Mouse (Mus musculus): ENCODE data around the gene Dhx29.

The Dhx29 gene

DNA sequence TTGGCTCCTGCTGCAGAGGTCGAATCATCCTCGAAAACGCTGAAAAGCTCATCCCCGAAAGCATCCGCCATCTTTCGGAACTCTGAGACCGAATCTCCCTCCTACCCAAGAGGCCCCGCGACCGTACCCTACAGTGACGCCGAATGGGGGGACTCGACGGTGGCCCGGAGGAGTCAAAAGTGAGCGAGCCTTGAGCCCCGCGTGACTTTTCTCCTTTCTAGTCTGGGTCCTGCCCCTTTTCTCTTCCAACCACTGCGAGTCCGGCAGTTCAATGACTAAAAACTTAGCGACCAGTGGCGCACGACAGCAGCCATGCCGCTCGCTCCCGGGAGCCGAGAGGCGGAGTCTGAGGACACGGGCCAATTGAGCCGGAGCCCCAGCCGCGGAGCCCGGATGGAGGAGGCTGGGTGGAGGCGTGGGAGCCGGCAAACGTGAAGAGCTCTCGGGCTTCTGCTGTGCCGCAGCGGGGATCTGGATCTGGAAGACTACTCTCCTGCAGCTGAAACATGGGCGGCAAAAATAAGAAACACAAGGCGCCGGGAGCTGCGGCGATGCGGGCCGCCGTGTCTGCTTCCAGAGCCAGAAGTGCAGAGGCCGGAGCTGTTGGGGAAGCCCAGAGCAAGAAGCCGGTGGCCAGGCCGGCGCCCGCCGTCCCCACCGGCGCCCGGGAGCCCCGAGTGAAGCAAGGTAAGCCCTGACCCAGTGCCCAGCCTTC is at the start of gene Dhx29, which contains the start of gene Mtrex:
Gene Dhx29, plus strand, starts transcription at position 168 of the 715 bp plus-strand sequence.
Gene Mtrex, minus strand, starts transcription at position 112 of the 715 bp plus-strand sequence.
- peak; percentile 99 for DNase-seq (ENCODE audit: low spot score in 2 of 2)

DNA sequence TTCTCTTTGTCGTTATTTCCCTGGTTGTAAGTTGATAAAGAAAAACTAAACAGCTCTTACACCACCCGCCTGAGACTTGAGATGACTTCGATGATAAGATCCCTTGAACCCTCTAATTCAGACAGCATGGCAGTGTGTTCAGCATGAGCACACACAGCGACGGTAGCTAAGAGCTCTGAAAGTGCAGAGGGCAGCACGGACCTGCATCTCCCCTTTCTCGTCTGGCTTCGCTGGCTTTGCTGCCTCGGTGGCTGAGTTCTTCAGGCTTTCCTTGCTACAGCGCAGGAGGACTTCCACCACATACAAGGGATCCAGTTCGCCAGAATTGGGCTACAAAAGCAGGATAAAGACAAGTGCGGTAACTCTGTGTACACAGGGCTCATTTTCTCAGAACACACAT is 40.0 kb upstream of the Dhx29 start:
- DNase-seq (ENCODE audit: low spot score in 2 of 2) = no peak

DNA sequence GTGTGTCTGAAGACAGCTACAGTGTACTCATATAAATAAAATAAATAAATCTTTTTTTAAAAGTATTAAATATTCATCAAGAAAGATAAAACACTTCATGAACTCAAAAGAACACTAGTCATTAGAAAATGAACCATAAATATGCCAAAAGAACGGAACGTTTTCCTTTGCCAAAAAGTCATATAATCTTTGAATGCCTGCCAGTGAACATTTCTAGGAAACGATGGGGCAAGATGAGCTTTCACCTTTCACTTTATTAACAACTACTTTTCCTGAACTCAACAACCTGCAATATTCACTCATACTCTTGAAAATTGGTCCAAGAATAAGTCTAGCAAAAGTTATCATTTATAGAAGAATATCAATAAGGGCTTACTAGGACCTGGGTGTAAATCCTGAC is 25.1 kb upstream of the Dhx29 start:
- no peak for DNase-seq (ENCODE audit: low spot score in 2 of 2)

DNA sequence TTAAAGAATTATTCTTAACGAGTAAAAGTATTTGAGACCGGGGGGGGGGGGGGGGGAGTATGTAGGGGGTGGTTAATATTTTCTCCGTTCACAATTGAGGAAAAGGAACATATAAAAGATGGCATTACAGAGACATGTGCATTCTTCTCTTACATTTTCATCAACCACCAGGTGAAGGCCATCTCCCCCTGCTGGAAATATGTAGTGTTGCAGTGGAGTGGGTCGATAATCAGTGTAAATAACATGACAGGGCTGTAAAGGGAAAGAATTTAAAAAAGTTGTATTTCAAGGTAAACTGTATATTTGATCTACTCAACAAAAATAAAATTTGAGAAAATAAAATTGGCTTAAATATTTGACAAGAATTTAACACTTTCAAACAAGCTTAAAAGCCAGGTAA is 17.6 kb upstream of the Dhx29 start:
- peak; percentile 6 to 7 for DNase-seq (ENCODE audit: low spot score in 2 of 2)

DNA sequence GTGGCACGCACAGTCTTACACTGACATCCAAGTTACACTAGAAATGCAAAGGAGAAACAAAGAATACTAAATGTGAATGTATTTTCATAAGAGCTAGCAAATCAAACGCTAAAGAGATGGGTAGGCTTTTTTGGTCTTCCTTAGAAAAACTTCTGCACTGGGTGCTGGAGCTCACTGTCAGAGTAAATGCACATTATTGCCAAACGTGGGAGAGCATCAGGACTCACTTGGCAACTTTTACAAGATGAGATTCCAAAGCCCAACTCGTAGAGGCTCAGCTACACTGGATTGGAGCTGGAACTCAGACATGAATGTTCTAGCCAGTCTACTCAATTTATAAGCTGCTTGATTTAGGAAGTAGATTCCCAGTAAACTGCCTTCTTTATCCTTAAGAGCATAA is 16.8 kb upstream of the Dhx29 start:
- no peak for DNase-seq (ENCODE audit: low spot score in 2 of 2)

DNA sequence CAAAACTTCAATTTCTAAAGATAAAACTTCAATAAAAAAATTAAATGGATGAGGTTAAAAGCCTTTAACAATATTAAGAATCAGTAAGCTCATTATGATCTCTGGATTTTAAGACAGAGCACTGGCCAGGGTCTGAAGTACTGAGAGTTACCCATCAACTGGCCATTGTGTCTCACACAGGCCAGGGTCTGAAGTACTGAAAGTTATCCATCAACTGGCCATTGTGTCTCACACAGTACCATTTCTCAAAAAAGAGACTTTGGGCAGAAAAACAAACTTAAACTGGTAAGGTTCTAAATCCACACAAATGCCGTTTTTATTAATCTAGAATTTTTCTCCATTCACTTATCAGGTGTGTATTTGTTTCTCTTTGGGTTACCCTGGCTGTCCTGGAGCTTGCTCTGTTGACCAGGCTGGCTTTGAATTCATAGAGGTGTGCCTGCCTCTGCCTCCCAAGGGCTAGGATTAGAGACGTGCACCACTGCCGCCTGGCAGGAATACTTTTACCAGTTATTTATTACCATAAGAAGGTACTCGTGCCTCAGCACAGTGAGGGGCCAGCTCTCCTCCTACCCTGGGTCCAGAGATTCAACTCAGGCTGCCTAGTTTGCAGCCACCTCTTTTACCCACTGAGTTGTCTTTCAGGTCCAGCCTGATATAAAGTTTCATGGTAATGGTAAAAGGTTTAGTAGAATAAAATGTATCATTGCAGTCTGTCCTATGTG is 8.0 kb upstream of the Dhx29 start:
- no peak for DNase-seq (ENCODE audit: low spot score in 2 of 2)

DNA sequence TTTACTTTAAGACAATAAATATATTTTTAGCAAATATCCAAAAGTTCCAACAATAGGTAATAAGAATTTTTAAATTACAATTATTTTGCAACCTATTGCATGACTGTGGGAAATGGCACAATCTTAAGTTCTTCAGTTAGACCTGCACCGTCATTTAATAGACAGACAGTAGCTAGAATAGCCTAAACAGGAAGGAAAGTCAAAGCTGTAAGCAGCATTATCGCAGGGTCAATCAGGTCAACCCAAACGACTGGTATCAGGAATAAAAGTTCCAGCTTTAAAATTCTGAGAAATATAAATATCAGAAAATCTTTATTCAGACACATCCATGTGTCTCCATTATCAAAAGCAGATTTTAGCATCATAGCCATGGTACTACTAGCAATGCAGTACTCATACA is 6.3 kb upstream of the Dhx29 start:
- no peak for DNase-seq (ENCODE audit: low spot score in 2 of 2)

DNA sequence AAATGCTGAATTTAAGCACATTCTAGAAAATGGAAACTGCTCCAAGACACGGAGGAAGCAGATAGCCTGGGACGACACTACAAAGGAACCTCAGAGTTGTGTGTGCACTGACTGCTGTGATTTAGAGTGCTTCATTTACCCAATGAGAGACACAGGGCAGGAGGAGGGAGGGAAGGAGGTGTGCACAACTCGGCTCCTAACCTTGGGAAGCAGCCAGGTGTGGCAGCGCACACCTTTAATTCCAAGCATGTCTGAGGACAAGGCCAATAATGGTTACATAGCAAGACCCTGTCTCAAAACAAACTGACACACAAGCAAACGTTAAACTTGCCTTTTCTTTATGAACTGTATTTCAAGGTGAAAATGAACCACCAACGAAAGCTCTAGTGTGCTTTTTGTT is 2.0 kb upstream of the Dhx29 start:
- DNase-seq (ENCODE audit: low spot score in 2 of 2) = no peak

DNA sequence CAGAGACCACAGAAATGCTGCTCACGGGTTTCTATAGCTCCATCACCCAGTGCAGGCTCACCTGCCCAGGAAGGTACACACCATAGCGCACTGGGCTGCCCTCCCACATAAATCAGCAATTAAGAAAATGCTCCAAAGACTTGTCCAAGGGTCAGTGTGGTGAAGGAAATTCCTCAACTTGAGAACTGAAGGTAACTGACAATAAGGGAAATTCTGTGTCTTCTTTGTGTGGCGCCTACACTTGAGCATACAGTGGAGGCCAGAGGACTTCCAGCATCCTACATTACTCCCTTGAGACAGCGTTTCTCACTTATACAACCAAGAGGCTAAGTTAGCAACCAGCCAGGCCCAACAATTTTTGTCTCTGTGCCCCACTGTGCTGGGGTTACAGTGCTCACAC is 1.3 kb upstream of the Dhx29 start:
- DNase-seq (ENCODE audit: low spot score in 2 of 2) = no peak

DNA sequence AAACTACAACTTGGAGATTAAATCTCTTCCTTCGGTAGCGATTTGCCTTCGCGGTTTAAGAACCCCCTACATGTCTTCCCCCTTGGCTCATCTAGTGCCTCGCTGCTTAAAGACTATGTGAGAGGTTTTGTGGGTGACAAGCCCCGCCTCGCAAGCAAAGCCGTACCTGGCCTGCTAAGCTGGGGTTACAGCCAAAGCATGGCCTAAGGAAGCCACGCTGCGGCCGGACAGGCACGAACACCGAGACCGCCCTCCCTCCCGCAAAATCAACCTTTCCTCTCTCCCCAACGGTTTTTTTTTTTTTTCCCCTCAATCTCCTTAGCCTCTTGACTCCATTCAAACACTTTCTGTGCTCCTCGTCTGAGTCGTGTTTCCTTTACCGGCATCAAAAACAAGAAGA is 458 bp upstream of the Dhx29 start:
- DNase-seq (ENCODE audit: low spot score in 2 of 2) = peak; percentile 2 to 3

DNA sequence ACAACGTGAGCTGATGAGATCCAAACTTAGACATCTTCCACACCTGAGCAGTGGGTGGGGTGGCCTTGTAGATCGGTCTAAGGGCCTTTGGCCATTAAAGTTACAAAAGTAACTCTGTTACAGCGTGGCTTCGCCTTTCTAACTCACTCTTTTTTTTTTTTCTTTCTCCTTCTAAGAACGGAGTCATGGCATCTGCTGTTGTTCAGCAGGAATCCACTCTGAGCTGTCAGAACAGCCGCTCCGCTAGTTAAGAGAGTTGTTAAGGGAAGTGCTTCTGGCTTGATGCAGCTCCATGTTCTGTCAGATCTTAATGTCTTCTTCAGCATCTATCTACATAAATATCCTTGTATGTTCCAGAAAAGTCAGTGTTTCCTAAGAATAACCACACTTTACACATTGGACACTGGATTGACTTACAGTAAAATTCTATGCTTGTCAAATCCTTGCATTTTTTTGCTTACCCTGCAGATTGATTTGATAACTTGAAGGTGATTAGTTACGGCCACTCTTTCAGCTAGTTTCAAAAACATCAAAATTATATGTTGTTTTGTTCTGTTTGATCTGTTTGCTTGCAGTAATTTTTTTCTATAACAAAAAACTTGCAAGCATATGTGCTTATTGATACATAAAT is 899 bp downstream of the Dhx29 start:
- no peak for DNase-seq (ENCODE audit: low spot score in 2 of 2)

DNA sequence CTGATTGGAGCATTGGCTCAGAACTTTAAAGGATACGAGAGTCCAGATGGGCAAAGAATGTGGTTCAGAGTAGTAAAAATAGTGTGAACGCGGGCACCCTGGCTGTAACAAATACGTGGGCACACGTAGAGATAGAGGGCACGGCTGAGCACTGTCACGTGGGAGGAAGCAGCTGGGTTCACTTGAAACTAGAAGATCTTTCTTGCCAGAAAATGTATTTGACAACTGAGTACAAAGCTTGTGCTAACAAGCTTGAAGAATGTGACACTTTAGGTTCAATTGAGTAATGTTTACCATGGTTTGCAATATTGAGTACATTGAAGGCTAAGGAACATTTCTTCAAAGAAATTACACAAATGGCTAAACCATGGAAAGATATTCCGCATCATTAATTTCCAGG is 10.9 kb downstream of the Dhx29 start:
- no peak for DNase-seq (ENCODE audit: low spot score in 2 of 2)

DNA sequence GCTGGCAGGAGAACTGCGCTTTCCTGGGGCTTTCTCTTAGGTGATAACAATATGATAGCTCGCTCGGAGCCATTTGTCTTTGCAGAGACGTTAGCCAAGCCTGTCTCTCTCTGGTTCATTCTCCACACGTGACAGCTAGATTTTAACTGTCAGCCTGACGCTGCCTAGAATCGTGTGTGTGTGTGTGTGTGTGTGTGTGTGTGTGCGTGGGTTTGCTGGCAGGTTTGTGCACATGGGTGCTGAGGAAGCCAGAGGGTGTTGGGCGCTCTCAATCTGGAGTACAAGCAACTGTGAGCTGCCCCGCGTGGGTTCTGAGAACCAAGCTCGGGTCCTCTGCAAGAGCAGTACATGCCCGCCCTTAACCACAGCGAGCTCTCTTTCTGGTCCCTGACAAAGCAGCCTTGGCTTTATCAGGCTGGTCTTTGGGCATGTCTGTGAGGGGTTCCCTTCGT is 14.7 kb downstream of the Dhx29 start:
- no peak for DNase-seq (ENCODE audit: low spot score in 2 of 2)

DNA sequence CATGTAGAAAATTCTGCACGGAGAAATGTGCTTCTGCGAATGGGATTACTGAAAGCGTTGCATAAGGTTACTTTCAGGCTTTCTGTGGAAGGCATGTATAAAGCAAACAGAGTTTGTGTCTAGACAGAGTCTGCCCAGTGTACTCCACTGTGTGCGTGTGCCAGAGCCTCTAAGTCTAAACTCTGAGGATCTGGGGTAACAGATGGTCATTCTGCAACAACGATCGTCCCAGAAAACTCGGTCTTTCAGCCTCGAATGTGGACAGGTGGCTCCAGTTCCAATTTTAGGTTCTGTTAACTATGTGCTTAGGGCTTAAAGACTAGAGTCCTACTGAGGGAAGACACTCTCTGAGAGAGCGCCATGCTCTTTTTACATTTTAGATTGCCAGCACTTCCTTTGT is 18.1 kb downstream of the Dhx29 start:
- no peak for DNase-seq (ENCODE audit: low spot score in 2 of 2)

DNA sequence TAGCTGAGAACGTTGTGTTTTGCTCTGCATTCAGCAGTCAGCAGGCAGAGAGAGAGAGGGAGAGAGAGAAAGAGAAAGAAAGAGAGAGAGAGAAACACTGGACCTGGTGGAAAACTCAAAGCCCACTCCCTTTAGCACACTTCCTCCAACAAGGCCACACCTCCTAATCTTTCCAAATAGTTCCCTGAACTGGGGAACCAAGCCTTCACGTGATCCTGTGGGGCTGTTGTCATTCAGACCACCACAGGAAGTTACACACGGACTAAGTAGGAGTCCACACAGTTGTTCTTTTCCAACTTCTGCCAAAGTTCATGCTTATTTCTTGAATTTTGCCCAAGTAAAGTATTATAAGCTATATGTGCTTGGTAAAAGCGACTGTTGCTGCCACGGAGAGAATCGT is 18.6 kb downstream of the Dhx29 start:
- DNase-seq (ENCODE audit: low spot score in 2 of 2) = no peak

DNA sequence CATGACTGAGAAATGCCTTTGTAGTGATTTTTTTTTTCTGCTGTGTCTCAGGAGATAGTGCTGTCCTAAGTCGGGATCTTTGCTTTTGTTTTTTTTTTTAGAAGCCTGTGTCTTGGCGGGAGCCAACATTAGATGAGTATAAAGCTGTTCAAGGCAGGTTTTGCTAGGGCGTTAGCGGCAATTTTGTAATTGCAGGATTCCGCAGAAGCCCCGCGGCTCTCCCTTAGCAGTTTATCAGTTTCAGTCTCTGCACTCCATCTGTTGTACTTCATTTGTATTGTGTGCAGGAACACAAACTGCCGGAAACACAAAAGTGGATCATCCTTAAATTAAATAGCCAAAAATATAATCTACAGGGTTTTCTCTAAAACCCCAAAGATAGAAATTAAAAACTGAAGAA is 26.8 kb downstream of the Dhx29 start:
- DNase-seq (ENCODE audit: low spot score in 2 of 2) = no peak

DNA sequence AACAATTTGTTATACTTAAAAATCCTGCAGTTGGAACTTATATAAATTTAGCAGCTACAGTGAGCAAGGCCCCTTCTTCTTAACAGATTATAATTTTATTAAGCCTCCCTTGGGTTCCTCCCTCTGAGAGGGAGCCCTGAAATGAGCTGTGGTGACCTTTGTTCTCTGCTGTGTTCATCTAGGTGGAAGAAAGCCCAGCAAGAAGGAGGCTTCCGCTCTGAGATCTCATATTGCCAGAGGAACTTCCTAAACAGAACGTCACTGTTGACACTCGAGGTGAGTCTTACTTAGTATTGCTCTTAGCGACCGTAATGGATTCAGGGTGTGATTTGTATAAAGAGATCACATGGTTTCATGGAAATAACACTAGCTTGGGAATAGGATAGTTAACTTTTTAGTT is 35.8 kb downstream of the Dhx29 start:
- no peak for DNase-seq (ENCODE audit: low spot score in 2 of 2)

DNA sequence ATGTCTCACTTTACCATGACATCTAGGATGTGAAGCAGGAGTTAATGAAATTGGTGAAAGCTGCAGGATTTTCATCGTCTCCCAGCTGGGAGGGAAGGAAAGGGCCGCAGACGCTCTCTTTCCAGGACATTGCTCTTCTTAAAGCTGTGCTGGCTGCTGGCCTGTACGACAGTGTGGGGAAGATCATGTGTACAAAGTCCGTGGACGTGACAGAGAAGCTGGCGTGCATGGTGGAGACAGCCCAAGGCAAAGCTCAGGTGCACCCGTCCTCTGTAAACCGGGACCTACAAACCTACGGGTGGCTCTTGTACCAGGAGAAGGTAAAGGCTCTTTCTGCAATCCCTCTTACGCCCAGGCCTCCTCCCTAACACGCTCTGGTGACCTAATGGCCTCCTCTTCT is 37.2 kb downstream of the Dhx29 start:
- no peak for DNase-seq (ENCODE audit: low spot score in 2 of 2)

DNA sequence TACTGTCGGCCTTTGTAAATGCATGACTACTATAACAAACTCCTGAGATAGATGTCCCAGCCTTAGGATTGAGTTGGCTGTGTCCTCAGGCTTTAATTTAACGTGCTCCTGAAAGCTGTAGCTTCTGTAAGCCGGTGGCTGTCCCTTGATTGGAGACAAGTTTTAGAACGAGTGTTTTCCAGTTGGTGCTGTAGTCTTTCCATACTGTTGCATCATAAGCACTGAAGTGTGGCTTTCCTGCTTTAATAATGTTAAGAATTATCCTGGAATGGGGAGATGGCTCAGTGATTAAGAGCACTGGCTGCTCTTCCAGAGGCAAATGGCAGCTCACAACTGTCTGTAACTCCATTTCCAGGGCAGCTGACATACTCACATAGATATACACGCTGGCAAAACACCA is 40.0 kb downstream of the Dhx29 start:
- DNase-seq (ENCODE audit: low spot score in 2 of 2) = no peak

DNA sequence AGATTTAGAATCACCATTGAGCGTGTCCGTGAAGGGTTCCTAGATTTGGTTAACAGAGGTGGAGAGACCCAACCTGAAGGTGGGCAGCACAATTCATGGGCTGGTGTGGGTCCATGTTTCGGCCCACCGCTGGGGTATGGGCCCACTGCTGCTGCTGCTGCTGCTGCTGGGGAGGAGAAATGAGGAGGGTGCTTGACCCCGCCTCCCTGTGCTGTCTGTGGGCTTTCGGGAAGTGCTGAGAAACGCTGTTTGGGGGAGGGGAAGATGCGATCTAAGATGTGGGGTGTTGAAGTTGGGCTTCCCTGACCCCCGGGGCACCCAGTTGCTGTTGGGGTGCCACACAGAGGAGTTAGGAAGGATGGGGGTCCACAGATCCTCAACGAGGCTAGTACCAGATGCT is 49.5 kb downstream of the Dhx29 start:
- no peak for DNase-seq (ENCODE audit: low spot score in 2 of 2)

DNA sequence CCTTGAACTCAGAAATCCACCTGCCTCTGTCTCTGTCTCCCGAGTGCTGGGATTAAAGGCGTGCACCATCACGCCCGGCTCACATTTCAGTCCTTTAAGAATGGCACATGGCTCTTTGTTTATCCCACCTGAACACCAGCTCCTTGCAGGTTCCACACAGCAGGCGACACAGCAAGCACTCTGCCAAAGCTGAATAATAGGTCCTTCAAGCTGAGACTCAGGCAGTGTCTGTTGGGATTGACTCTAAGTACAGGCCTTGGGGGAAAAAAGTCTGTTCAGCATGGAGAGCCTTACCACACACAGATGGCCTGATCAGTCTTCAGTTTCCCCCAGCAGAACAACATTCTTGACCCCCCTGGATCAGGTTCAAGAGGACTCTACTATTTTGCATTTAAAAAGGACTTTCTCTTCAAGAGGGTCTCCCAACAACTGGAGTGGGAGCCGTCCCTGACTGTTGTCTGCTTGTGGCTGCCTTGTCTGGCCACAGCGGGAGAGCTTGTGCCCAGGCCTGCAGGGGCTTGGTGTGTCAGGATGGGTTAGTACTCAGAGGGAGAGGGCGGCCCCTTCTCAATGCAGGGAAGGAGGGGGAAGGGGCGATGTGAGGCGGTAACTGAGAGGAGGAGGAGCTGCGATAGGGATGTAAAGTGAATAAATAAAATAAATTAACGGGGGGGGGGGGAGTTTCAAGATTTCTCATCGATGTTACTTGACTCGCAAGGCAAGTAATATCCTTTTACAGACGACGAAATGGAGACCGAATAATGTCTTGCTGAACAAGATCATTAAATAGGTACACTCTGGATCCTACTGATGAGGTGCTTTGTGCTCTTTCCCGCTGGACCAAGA is 58.6 kb downstream of the Dhx29 start:
- no peak for DNase-seq (ENCODE audit: low spot score in 2 of 2)

DNA sequence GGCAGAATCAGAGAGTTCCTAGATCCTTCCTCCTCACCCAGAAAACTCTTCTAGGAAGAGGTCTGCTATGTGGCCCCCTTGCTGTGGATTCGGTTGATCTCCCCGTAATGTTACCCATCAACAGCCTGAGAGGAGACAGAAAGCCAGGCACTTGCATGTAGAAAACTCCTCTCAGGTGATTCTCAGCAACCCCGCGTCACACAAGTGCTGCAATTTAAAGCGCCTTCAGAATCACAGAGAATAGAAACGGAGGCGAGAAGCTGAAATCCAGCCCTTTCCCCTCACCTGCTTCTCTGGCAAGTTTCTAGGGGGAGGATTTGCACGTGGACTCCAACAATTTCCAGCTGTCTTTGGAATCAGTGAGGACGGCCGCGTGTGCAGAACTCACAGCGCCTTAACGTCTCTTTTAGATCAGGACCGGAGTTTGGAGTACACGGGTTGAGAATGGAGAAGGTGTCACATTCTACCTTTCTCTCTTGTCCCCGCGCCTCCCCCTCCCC is 59.2 kb downstream of the Dhx29 start:
- no peak for DNase-seq (ENCODE audit: low spot score in 2 of 2)

Data from heart, adult 9 months (tissue).